Mouse (Mus musculus) limb, embryonic 11.5 days (tissue): ENCODE measurements at regions not wholly inside any gene's neighbourhood (a gene's known extent, or its start where the extent isn't known, plus 50 kb on each side); places are given as distances from the start of the nearest gene placed in this dataset.

Experiments
- ATAC-seq: fragments of 200-750 bp; cut with Nextera tagmentation; 2 replicates; pipeline ENCODE4 v1.8.0; 2017; ENCODE audit warnings: low read depth; ENCODE audit not compliant: insufficient number of reproducible peaks, low FRiP score, low TSS enrichment
- DNase-seq: peaks from one replicate; pipeline ENCODE4 v3.0.0-alpha.2; 2015; ENCODE audit warnings: low spot score
- H3K27ac ChIP-seq: fragments of 300-500 bp; sonication (generic); replicated peaks from 2 replicates; pipeline ENCODE4 v1.5.1; 2014; ENCODE audit warnings: low read depth, mild to moderate bottlenecking, low read length
- H3K27me3 ChIP-seq: fragments of 300-500 bp; sonication (generic); 2 replicates; pipeline ENCODE4 v1.6.1; 2014; ENCODE audit warnings: mild to moderate bottlenecking, low read length, mixed read lengths; ENCODE audit not compliant: control insufficient read depth, insufficient read depth
- H3K36me3 ChIP-seq: fragments of 300-500 bp; sonication (generic); 2 replicates; pipeline ENCODE4 v1.6.1; 2014; ENCODE audit warnings: mild to moderate bottlenecking, low read length, moderate library complexity, mixed read lengths; ENCODE audit not compliant: control insufficient read depth, insufficient read depth
- H3K4me1 ChIP-seq: fragments of 300-500 bp; sonication (generic); 2 replicates; pipeline ENCODE4 v1.6.1; 2014; ENCODE audit warnings: low read length, mixed read lengths; ENCODE audit not compliant: control insufficient read depth, insufficient read depth
- H3K4me2 ChIP-seq: fragments of 300-500 bp; sonication (generic); 2 replicates; pipeline ENCODE4 v1.6.1; 2014; ENCODE audit warnings: low read depth, mild to moderate bottlenecking, moderate library complexity; ENCODE audit not compliant: severe bottlenecking
- H3K4me3 ChIP-seq: fragments of 300-500 bp; sonication (generic); 2 replicates; pipeline ENCODE4 v1.5.1; 2014; ENCODE audit warnings: low read depth, low read length
- H3K9ac ChIP-seq: fragments of 300-500 bp; sonication (generic); 2 replicates; pipeline ENCODE4 v1.6.1; 2014; ENCODE audit warnings: mild to moderate bottlenecking, low read length
- H3K9me3 ChIP-seq: fragments of 300-500 bp; sonication (generic); 2 replicates; pipeline ENCODE4 v1.6.1; 2016; ENCODE audit warnings: low read length; ENCODE audit not compliant: control insufficient read depth
- whole genome bisulfite sequencing: fragments of 180-500 bp; shearing (Covaris S2); extraction: QIAGEN DNeasy Blood & Tissue Kit; methylation state at CpG from one replicate; pipeline ENCODE4 v1.1.7; 2014; 5-methylcytosine and 5-hydroxymethylcytosine counted together

DNA sequence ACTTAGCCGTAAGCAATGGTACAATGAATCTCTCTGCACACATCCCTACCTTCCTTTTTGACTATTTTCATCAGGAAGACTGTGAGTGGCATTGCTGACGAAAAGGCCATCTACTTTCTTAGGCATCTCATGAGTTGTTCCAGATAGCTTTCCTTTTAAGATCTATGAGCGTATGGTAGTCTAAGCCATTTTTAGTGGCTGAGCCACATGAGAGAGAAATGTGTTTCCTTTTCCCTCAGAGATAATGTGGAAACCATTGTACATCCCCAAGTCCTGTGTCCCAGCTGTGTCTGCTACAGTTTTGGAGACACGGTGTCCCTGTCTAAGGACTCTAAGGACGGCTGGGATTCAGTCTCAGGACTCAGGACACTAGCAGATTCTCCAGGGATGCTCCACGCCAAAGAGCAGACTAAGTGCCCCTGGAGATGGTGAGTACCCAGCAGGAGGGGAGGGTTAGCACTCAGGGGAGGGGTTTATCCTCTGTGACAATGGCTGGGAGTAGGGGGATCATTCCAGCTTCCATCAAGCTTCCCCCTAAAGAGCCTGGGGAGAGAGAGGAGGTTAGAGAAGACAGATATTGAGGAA, 199.0 kb downstream of the Cdca7 start:
- no peak for DNase-seq
- Histone ChIP-seq H3K27me3 (no peaks in the 10 kb centered on the region), H3K4me3 (no peak overlapping the region), H3K9me3 (no peaks in the 10 kb centered on the region), H3K4me2 (no peak overlapping the region), H3K36me3 (no peaks in the 10 kb centered on the region), H3K9ac (no peak overlapping the region), H3K27ac (no peak overlapping the region), H3K4me1 (peaks cover 5% of the 10 kb centered on the region; the same call in 1 of the 2 replicates)
- ATAC-seq: no peak
- 62% methylated on average over 6 of the region's 6 CpGs for WGBS

DNA sequence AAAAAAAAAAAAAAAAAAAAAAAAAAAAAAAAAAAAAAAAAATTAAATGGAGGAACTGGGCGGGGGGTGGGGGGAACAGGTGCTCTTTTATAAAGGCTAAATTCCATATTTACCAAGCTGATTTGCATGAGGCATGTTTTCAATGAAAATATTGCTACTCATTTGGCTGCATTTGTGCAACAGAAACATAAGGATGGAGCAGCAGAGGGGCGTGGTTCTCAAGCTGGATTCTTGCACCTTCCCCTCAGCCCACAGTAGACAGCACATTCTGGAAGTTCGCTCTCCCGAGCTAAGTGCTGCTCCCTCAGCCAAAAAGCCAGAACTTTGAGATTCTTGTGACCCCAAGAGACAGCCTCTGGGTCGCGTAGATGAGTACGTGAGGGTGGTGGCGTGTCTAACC, 201.8 kb downstream of the Cdca7 start:
- Histone ChIP-seq H3K27me3 (no peaks in the 10 kb centered on the region), H3K4me2 (no peak overlapping the region), H3K9ac (no peak overlapping the region), H3K36me3 (no peaks in the 10 kb centered on the region), H3K9me3 (no peaks in the 10 kb centered on the region), H3K4me3 (no peak overlapping the region), H3K27ac (no peak overlapping the region), H3K4me1 (peaks cover 5% of the 10 kb centered on the region; the same call in 1 of the 2 replicates)
- WGBS: 85% methylated on average over 8 of the region's 8 CpGs
- DNase-seq (no peak), ATAC-seq (no peak)

DNA sequence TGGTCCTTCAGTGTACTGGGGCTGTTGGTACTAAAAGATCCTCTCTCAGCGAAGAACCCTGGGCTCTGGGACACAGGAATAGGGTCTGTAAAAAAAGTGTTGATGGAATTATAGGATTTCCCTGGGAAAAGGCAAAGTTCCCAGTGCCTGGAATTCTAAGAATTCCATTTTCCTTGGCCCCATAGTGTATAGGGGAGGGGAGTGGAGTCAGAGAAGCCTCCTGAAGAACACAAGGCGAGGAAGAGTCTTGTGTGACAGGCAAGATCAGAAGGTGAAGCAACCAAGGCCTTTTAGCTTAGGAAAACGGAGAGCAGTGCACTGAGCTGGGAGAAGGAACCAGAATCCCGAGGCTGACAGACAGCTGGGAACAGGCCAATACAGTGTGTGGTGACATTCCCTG, 212.1 kb downstream of the Cdca7 start:
- 69% methylated on average over 4 of the region's 4 CpGs for whole genome bisulfite sequencing
- Histone ChIP-seq H3K4me3 (no peak overlapping the region), H3K4me2 (no peak overlapping the region), H3K27ac (no peak overlapping the region), H3K36me3 (no peaks in the 10 kb centered on the region), H3K27me3 (no peaks in the 10 kb centered on the region), H3K4me1 (no peaks in the 10 kb centered on the region), H3K9me3 (no peaks in the 10 kb centered on the region), H3K9ac (no peak overlapping the region)
- DNase-seq (no peak), ATAC-seq (no peak)

DNA sequence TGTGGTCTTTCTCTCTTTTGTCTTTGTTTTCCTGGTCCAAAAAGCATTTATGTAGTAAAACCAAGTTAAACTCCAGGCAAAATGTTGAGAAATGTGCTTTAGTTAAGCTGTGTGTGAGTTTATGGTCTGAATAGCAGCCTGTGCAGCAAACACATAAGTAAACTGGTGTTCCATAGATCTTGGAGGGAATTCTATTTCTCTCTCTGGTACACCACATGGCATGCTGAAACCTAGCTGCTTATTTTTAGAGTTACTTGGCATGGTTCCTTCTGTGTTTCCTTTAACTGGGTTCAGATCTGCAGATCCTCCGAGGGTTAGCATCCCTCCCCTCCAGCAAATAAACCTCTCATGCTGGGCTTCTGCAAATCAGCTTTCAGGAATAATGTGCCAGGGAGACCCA, 225.1 kb downstream of the Cdca7 start:
- Histone ChIP-seq H3K4me1 (no peaks in the 10 kb centered on the region), H3K4me3 (no peak overlapping the region), H3K9me3 (no peaks in the 10 kb centered on the region), H3K9ac (no peak overlapping the region), H3K27me3 (no peaks in the 10 kb centered on the region), H3K27ac (no peak overlapping the region), H3K4me2 (no peak overlapping the region), H3K36me3 (no peaks in the 10 kb centered on the region)
- DNase-seq: no peak
- 79% methylated on average over 1 of the region's 1 CpGs for WGBS
- ATAC-seq: no peak

DNA sequence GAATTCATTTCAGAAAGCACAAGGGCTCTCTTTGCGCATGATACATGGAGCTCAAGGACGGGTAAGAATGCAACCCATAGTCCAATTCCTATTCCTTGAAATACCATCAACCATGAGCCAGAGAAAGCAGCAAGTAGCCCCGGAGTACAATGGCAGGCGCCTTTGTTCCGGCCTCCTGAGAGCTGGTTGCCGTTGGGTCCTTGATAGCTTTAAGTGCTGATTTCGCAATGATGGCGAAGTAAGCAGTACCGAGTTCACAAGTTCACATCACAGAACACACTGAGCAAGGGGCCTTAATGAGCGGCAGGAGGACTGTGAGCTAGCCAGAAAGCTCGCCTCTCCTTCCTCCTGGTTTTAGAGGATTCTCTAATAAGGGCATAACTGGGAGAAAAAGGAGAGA, 227.3 kb downstream of the Cdca7 start:
- Histone ChIP-seq H3K27me3 (no peaks in the 10 kb centered on the region), H3K27ac (no peak overlapping the region), H3K9ac (no peak overlapping the region), H3K4me2 (no peak overlapping the region), H3K4me3 (no peak overlapping the region), H3K36me3 (no peaks in the 10 kb centered on the region), H3K9me3 (no peaks in the 10 kb centered on the region), H3K4me1 (no peaks in the 10 kb centered on the region)
- DNase-seq (no peak), ATAC-seq (no peak)
- 61% methylated on average over 11 of the region's 11 CpGs for WGBS

DNA sequence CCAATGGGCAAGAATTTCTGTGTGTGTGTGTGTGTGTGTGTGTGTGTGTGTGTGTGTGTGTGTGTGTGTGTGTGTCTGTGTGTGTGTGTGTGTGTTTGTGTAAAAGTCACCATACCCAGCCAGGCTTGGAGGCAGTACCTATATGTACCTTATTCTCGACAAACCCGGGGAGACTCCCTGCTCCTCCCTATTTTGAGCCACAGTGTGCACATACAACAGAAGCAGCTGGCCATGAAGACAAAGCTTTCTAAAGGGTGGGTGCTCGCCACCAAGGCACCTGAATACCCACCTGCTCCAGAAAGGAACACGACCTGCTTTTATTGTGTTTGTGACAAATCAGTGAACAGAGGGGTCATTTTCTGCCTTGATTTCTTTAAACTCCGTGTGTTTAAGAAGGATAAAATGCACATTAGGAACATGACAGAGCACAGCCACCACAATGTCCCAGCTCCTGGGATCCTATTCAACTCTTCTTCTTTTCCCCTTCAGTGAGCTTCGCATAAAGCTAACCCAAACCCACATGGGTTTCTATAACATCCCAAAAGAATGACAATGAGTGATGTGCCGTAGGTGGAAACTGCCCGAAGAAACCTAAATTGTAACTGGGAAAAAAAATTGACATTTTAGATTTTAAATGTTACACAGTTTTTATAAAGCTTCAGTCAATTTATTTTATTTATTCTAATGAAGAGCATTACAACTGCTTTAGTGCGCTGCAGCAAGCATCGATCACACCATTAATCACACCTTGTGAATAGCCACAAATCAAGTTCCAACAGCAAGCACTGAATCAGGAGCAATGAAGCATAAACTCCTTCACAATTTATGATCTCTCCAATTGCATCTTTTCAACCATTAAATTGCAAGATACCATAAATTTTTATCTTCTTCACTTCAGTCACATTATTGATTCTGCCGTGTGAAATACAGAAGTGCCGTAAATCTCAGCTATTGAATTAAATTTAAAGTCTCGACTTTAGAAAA, 232.0 kb downstream of the Cdca7 start:
- DNase-seq (no peak), ATAC-seq (no peak)
- Histone ChIP-seq H3K27me3 (no peaks in the 10 kb centered on the region), H3K4me3 (no peak overlapping the region), H3K36me3 (no peaks in the 10 kb centered on the region), H3K4me2 (no peak overlapping the region), H3K4me1 (no peaks in the 10 kb centered on the region), H3K9me3 (no peaks in the 10 kb centered on the region), H3K9ac (no peak overlapping the region), H3K27ac (no peak overlapping the region)
- WGBS: 80% methylated on average over 13 of the region's 13 CpGs

DNA sequence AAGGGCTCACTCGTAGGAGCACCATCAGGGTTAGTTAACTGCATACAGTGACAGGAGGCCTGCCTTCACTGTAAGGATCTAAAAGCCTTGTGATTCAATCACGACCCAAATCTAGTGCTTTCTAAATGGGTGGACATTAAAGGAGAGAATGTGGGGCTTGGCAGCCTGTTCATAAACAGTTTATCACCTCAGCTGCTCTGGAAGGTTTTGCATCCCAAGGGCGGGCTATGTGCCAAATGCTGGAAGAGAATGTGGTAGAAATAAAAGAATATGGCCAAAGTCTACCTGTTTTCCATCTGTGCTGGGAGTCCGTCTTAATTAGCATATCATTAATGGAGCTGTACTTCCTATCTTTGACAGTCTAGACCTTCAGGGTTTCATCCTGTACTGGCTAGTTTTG, 241.0 kb downstream of the Cdca7 start:
- Histone ChIP-seq H3K36me3 (no peaks in the 10 kb centered on the region), H3K27ac (no peak overlapping the region), H3K4me3 (no peak overlapping the region), H3K9me3 (no peaks in the 10 kb centered on the region), H3K4me2 (no peak overlapping the region), H3K27me3 (no peaks in the 10 kb centered on the region), H3K9ac (no peak overlapping the region), H3K4me1 (no peaks in the 10 kb centered on the region)
- ATAC-seq (no peak), DNase-seq (no peak)
- WGBS: 76% methylated on average over 4 of the region's 4 CpGs

DNA sequence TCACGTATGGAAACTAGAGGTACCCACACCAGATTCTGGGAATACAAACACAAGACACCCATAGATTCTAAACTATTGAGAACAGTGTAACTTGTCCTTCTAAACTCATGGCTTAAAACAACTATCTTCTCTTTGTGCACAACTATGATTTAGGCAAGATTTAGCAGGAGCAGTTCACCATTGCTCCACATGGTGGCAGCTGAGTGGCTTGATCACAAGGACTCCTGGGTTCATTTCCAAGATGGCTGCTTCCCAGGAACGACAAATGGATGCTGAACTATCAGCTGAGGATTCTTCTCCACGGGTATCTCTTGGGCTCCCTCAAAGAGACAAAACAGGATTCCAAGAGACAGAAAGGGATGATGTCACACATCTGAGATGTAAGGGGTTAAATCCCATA, 251.5 kb downstream of the Sp3 start:
- Histone ChIP-seq H3K36me3 (no peaks in the 10 kb centered on the region), H3K9ac (no peak overlapping the region), H3K4me1 (no peaks in the 10 kb centered on the region), H3K9me3 (no peaks in the 10 kb centered on the region), H3K27me3 (no peaks in the 10 kb centered on the region), H3K27ac (no peak overlapping the region), H3K4me2 (no peak overlapping the region), H3K4me3 (no peak overlapping the region)
- DNase-seq: peak; percentile 62
- WGBS: 55% methylated on average over 3 of the region's 3 CpGs
- no peak for ATAC-seq
